Mouse (Mus musculus) CH12.LX (cell line): ENCODE results near the gene Nenf. TPM values are rescaled to one million over a fixed set of nuclear protein-coding genes. Genes with fewer than 3 reads are reported as not detected.
A peak's percentile ranks its signal among the peaks of the same experiment; 100 is the strongest.

Experiments used
- DNase-seq: peaks from one replicate; pipeline ENCODE4 v3.0.0-alpha.2; 2013; ENCODE audit errors: extremely low read depth
- H3K27ac ChIP-seq: 2 replicates; pipeline ENCODE4 v1.5.1; 2012; ENCODE audit warnings: low read depth, mild to moderate bottlenecking, control low read depth, moderate library complexity; ENCODE audit not compliant: insufficient read depth
- H3K27me3 ChIP-seq: replicated peaks from 2 replicates; pipeline ENCODE3; 2012; ENCODE audit warnings: inconsistent platforms
- H3K36me3 ChIP-seq, 2 experiments: replicated peaks in 1 of 2; 2 replicates each; pipeline versions ENCODE3 to v1.6.1; 2012; ENCODE audit warnings: inconsistent platforms in 1 of 2, low read length in 1 of 2, mild to moderate bottlenecking in 1 of 2, mixed read lengths in 1 of 2, moderate library complexity in 1 of 2; ENCODE audit not compliant: control insufficient read depth in 1 of 2, insufficient read depth in 1 of 2
- H3K4me1 ChIP-seq, 2 experiments: 2 replicates each; pipeline ENCODE4 v1.6.1; 2012; ENCODE audit warnings: inconsistent platforms in 1 of 2, moderate library complexity in 1 of 2; ENCODE audit not compliant: insufficient read depth in 2 of 2, control insufficient read depth in 1 of 2
- H3K4me2 ChIP-seq: 2 replicates; pipeline ENCODE4 v1.6.1; 2012; ENCODE audit warnings: low read depth, mild to moderate bottlenecking, control low read depth; ENCODE audit not compliant: poor library complexity, insufficient read depth, severe bottlenecking
- H3K4me3 ChIP-seq, 3 experiments: fragments of 150-350 bp in 1 of 3; sonication (generic) in 1 of 3; replicated peaks in 1 of 3; 2 replicates each; pipeline versions ENCODE3 to v1.5.1; 2011 to 2012; ENCODE audit warnings: low read depth in 2 of 3, low read length in 2 of 3, mild to moderate bottlenecking in 2 of 3, moderate library complexity in 2 of 3, control low read depth in 1 of 3, improper control_type of control experiment in 1 of 3, inconsistent platforms in 1 of 3, mixed read lengths in 1 of 3; ENCODE audit not compliant: poor library complexity in 1 of 3
- H3K79me2 ChIP-seq: replicated peaks from 2 replicates; pipeline ENCODE4 v1.6.1; 2012; ENCODE audit warnings: mild to moderate bottlenecking, moderate library complexity; ENCODE audit not compliant: control insufficient read depth, poor library complexity, insufficient read depth, severe bottlenecking; ENCODE audit errors: extremely low read depth
- H3K9ac ChIP-seq: 2 replicates; pipeline ENCODE4 v1.6.1; 2012; ENCODE audit warnings: low read depth, mild to moderate bottlenecking, control low read depth, moderate library complexity; ENCODE audit not compliant: insufficient read depth
- H3K9me3 ChIP-seq: replicated peaks from 2 replicates; pipeline ENCODE3; 2012; ENCODE audit warnings: low read length, inconsistent platforms, mixed read lengths
- BHLHE40 ChIP-seq: IDR thresholded peaks from 2 replicates; pipeline ENCODE4 v1.6.1; 2011; ENCODE audit warnings: mild to moderate bottlenecking, low read depth, low read length, improper control_type of control experiment
- CHD1 ChIP-seq: IDR thresholded peaks from 2 replicates; pipeline ENCODE4 v1.6.1; 2012; ENCODE audit warnings: low read depth, low read length, improper control_type of control experiment, inconsistent platforms
- CHD2 ChIP-seq: IDR thresholded peaks from 2 replicates; pipeline ENCODE4 v1.6.1; 2011; ENCODE audit warnings: low read length, improper control_type of control experiment
- CTCF ChIP-seq, 2 experiments: IDR thresholded peaks in 1 of 2; conservative IDR thresholded peaks in 1 of 2; 2 replicates each; pipeline ENCODE4 v1.5.1; 2011 to 2012; ENCODE audit warnings: low read depth in 2 of 2, low read length in 2 of 2, improper control_type of control experiment in 1 of 2, inconsistent platforms in 1 of 2, mild to moderate bottlenecking in 1 of 2, moderate library complexity in 1 of 2
- E2F4 ChIP-seq: IDR thresholded peaks from 2 replicates; pipeline ENCODE4 v1.6.1; 2011; ENCODE audit warnings: low read depth, low read length, improper control_type of control experiment; ENCODE audit not compliant: insufficient replicate concordance
- ELF1 ChIP-seq: IDR thresholded peaks from 2 replicates; pipeline ENCODE4 v1.6.1; 2014; ENCODE audit warnings: low read depth, mild to moderate bottlenecking, inconsistent platforms, low read length, improper control_type of control experiment
- EP300 ChIP-seq: IDR thresholded peaks from 2 replicates; pipeline ENCODE4 v1.6.1; 2011; ENCODE audit warnings: low read length, improper control_type of control experiment
- ETS1 ChIP-seq: conservative IDR thresholded peaks from 2 replicates; pipeline ENCODE4 v1.6.1; 2012; ENCODE audit warnings: low read depth, mild to moderate bottlenecking, inconsistent platforms, low read length, improper control_type of control experiment, moderate library complexity
- GABPA ChIP-seq: IDR thresholded peaks from 2 replicates; pipeline ENCODE4 v1.6.1; 2012; ENCODE audit warnings: low read depth, low read length, improper control_type of control experiment, inconsistent platforms; ENCODE audit not compliant: insufficient replicate concordance
- HCFC1 ChIP-seq: IDR thresholded peaks from 2 replicates; pipeline ENCODE4 v1.6.1; 2012; ENCODE audit warnings: low read depth, mild to moderate bottlenecking, inconsistent platforms, low read length, improper control_type of control experiment
- JUN ChIP-seq: IDR thresholded peaks from 2 replicates; pipeline ENCODE4 v1.6.1; 2011; ENCODE audit warnings: low read depth, mild to moderate bottlenecking, low read length, improper control_type of control experiment, moderate library complexity; ENCODE audit not compliant: insufficient read depth
- JUND ChIP-seq: conservative IDR thresholded peaks from 2 replicates; pipeline ENCODE4 v1.6.1; 2011; ENCODE audit warnings: low read depth, low read length, improper control_type of control experiment
- KAT2A ChIP-seq: IDR thresholded peaks from 2 replicates; pipeline ENCODE4 v1.6.1; 2012; ENCODE audit warnings: low read length, improper control_type of control experiment, inconsistent platforms; ENCODE audit not compliant: insufficient replicate concordance
- MAZ ChIP-seq: IDR thresholded peaks from 2 replicates; pipeline ENCODE4 v1.6.1; 2012; ENCODE audit warnings: low read depth, mild to moderate bottlenecking, inconsistent platforms, low read length, improper control_type of control experiment, moderate library complexity
- MEF2A ChIP-seq: IDR thresholded peaks from 2 replicates; pipeline ENCODE4 v1.6.1; 2014; ENCODE audit warnings: low read depth, mild to moderate bottlenecking, inconsistent platforms, low read length, improper control_type of control experiment, borderline replicate concordance
- MXI1 ChIP-seq: IDR thresholded peaks from 2 replicates; pipeline ENCODE4 v1.6.1; 2011; ENCODE audit warnings: mild to moderate bottlenecking, low read depth, low read length, improper control_type of control experiment
- NELFE ChIP-seq: IDR thresholded peaks from 2 replicates; pipeline ENCODE4 v1.6.1; 2011; ENCODE audit warnings: low read depth, low read length, improper control_type of control experiment
- NRF1 ChIP-seq: IDR thresholded peaks from 2 replicates; pipeline ENCODE4 v1.6.1; 2014; ENCODE audit warnings: low read depth, mild to moderate bottlenecking, inconsistent platforms, low read length, improper control_type of control experiment, moderate library complexity
- PAX5 ChIP-seq: IDR thresholded peaks from 2 replicates; pipeline ENCODE4 v1.6.1; 2012; ENCODE audit warnings: low read length, inconsistent platforms, mixed read lengths
- POLR2A ChIP-seq: IDR thresholded peaks from 2 replicates; pipeline ENCODE4 v1.6.1; 2011; ENCODE audit warnings: low read depth, mild to moderate bottlenecking, improper control_type of control experiment, low read length
- POLR2AphosphoS2 ChIP-seq: IDR thresholded peaks from 2 replicates; pipeline ENCODE4 v1.6.1; 2011; ENCODE audit warnings: low read depth, low read length, improper control_type of control experiment
- RCOR1 ChIP-seq: conservative IDR thresholded peaks from 2 replicates; pipeline ENCODE4 v1.6.1; 2012; ENCODE audit warnings: low read depth, mild to moderate bottlenecking, inconsistent platforms, low read length, improper control_type of control experiment
- SIN3A ChIP-seq: IDR thresholded peaks from 2 replicates; pipeline ENCODE4 v1.6.1; 2012; ENCODE audit warnings: low read length, improper control_type of control experiment, inconsistent platforms
- SMC3 ChIP-seq: IDR thresholded peaks from 2 replicates; pipeline ENCODE4 v1.6.1; 2011; ENCODE audit warnings: low read depth, low read length, improper control_type of control experiment
- TBP ChIP-seq: conservative IDR thresholded peaks from 2 replicates; pipeline ENCODE4 v1.6.1; 2011; ENCODE audit warnings: low read depth, low read length, improper control_type of control experiment
- TCF12 ChIP-seq: IDR thresholded peaks from 2 replicates; pipeline ENCODE4 v1.6.1; 2014; ENCODE audit warnings: low read depth, mild to moderate bottlenecking, inconsistent platforms, low read length, improper control_type of control experiment
- UBTF ChIP-seq: IDR thresholded peaks from 2 replicates; pipeline ENCODE4 v1.6.1; 2012; ENCODE audit warnings: low read depth, mild to moderate bottlenecking, inconsistent platforms, low read length, improper control_type of control experiment, moderate library complexity
- USF1 ChIP-seq: IDR thresholded peaks from 2 replicates; pipeline ENCODE4 v1.6.1; 2014; ENCODE audit warnings: low read depth, mild to moderate bottlenecking, inconsistent platforms, low read length, improper control_type of control experiment
- USF2 ChIP-seq: conservative IDR thresholded peaks from 2 replicates; pipeline ENCODE4 v1.6.1; 2011; ENCODE audit warnings: low read depth, low read length, improper control_type of control experiment
- ZC3H11A ChIP-seq: IDR thresholded peaks from 2 replicates; pipeline ENCODE4 v1.6.1; 2012; ENCODE audit warnings: low read depth, mild to moderate bottlenecking, inconsistent platforms, low read length, improper control_type of control experiment
- ZKSCAN1 ChIP-seq: IDR thresholded peaks from 2 replicates; pipeline ENCODE4 v1.6.1; 2012; ENCODE audit warnings: low read depth, inconsistent platforms, low read length, improper control_type of control experiment, borderline replicate concordance
- ZMIZ1 ChIP-seq: IDR thresholded peaks from 2 replicates; pipeline ENCODE4 v1.6.1; 2012; ENCODE audit warnings: low read depth, mild to moderate bottlenecking, inconsistent platforms, low read length, improper control_type of control experiment
- ZNF384 ChIP-seq: IDR thresholded peaks from 2 replicates; pipeline ENCODE4 v1.6.1; 2012; ENCODE audit warnings: low read depth, low read length, improper control_type of control experiment, inconsistent platforms
- dilution Hi-C: fragments of 300-500 bp; cut with MboI; formaldehyde crosslinking; loops from 2 replicates; pipeline ENCODE4 v1.14.3; 2020; ENCODE audit warnings: low sequenced_read_pairs; ENCODE audit not compliant: extremely low pct_unique_long_range_greater_than_20kb, extremely low pct_ligation_motif_present
- in situ Hi-C: fragments of 300-500 bp; cut with MboI; formaldehyde crosslinking; loops from 3 replicates; pipeline ENCODE4 v1.14.3; 2019; ENCODE audit warnings: low sequenced_read_pairs, low pct_ligation_motif_present, low pct_unique_long_range_greater_than_20kb, mixed read lengths
- polyA plus RNA-seq: library from polyadenylated mRNA; unstranded; fragments of >175 nt; gene quantifications from 2 replicates; pipeline ENCODE4 v1.2.1, GENCODE M21; 2012; ENCODE audit warnings: low read depth; ENCODE audit not compliant: insufficient read length
- total RNA-seq, 2 experiments: library from RNA; depleted of rRNA; stranded (reverse); fragments of 300-350 nt in 1 of 2; fragments of >200 nt in 1 of 2; gene quantifications; 2 replicates each; pipeline ENCODE4 v1.2.3; 2012 to 2014

Nenf gene
- total and polyA plus RNA-seq, 3 experiments: 28.8 to 86.7 (median 43.8) TPM

- TF ChIP-seq NELFE (no peak), ZKSCAN1 (no peak), UBTF (peak; percentile 88), ZMIZ1 (0 out of 2 replicates have a peak, but pooled peaks have one; percentile 11), ETS1 (0 out of 2 replicates have a peak, but pooled peaks have one; percentile 13), ELF1 (no peak), MEF2A (no peak)
Measured at GRCm38 (mm10) chr1:191326233-191326882, 8.4 kb upstream of the Nenf start (continued).

GRCm38 (mm10) chr1:191325726-191326232 is 7.8 kb upstream of the Nenf start, which contains the start of gene Tmem206:
Tmem206 (plus strand) TSS chr1:191325912.
- in situ Hi-C loops (loop anchor here (25.0 kb wide), 1 partner anchor 487 kb away; the partner anchor contains the start of gene Nek2), dilution Hi-C loops (no loop called here)
- peak; percentile 97 for DNase-seq
- 0 out of 2 replicates have a peak, but pooled peaks have one; percentile 28 for TF ChIP-seq UBTF
- TF ChIP-seq NRF1: peak; percentile 99
- peak; percentile 56; the same call in 1 of the 2 replicates for TF ChIP-seq MAZ
- peak; percentile 97 for TF ChIP-seq NELFE
- TF ChIP-seq ELF1: peak; percentile 90
- TF ChIP-seq CHD2: peak; percentile 58
- no peak for TF ChIP-seq JUND
- peak; percentile 67 for TF ChIP-seq MEF2A
- TF ChIP-seq USF1: no peak
- TF ChIP-seq ETS1: peak; percentile 33; the same call in 1 of the 2 replicates
- no peak for TF ChIP-seq USF2
- peak; percentile 63; the same call in 1 of the 2 replicates for TF ChIP-seq E2F4
- TF ChIP-seq SIN3A: peak; percentile 94
- no peak for TF ChIP-seq CTCF (conservative IDR thresholded peaks at IDR 0.05 in 1 of 2, IDR thresholded peaks at IDR 0.05 in 1 of 2; ENCODE audit: low read depth in 2 of 2, low read length in 2 of 2)
- TF ChIP-seq RCOR1: peak; percentile 29; the same call in 1 of the 2 replicates
- peak; percentile 84; the same call in 1 of the 2 replicates for TF ChIP-seq GABPA
- TF ChIP-seq POLR2AphosphoS2: peak; percentile 91
- TF ChIP-seq BHLHE40: peak; percentile 36
- TF ChIP-seq PAX5: no peak
- TF ChIP-seq EP300: peak; percentile 55
- TF ChIP-seq POLR2A: peak; percentile 98
- no peak for TF ChIP-seq JUN
- peak; percentile 97; the same call in 1 of the 2 replicates for TF ChIP-seq KAT2A
- TF ChIP-seq HCFC1: peak; percentile 99
- no peak for TF ChIP-seq CHD1
- TF ChIP-seq ZC3H11A: no peak
- 0 out of 2 replicates have a peak, but pooled peaks have one; percentile 25 for TF ChIP-seq ZNF384
- TF ChIP-seq MXI1: peak; percentile 71; the same call in 1 of the 2 replicates
- TF ChIP-seq TBP: peak; percentile 78
- TF ChIP-seq ZMIZ1: peak; percentile 82
- no peak for TF ChIP-seq ZKSCAN1
- TF ChIP-seq TCF12: peak; percentile 86
- no peak for TF ChIP-seq SMC3

More at GRCm38 (mm10) chr1:191325726-191326232, 7.8 kb upstream of the Nenf start, which contains the start of gene Tmem206:
- Histone ChIP-seq H3K9ac (peak within 1 kb of the TSS; percentile 77), H3K36me3 (peaks cover 0 to 23% of the 10 kb centered on the region in 2 experiments), H3K9me3 (no peaks in the 10 kb centered on the region), H3K4me3 (peak within 1 kb of the TSS; percentile 61 to 96 (median 93)), H3K27ac (peak within 1 kb of the TSS; percentile 68), H3K4me1 (peaks cover 19 to 52% of the 10 kb centered on the region in 2 experiments), H3K4me2 (peak within 1 kb of the TSS; percentile 73), H3K79me2 (peaks cover 15% of the 10 kb centered on the region), H3K27me3 (no peaks in the 10 kb centered on the region)
